Mouse (Mus musculus) forebrain, embryonic 14.5 days (tissue): ENCODE measurements around the gene D330020A13Rik. TPM values are rescaled to one million over a fixed set of nuclear protein-coding genes. Genes with fewer than 3 reads are reported as not detected.

ENCODE experiments used
- polyA plus RNA-seq: library from polyadenylated mRNA; unstranded; fragments of >200 nt; fragmentation: Nextera tagmentation; extraction: Ambion mirVana; gene quantifications from 2 replicates; pipeline ENCODE4 v1.2.1, GENCODE M21; 2014

Gene D330020A13Rik
- polyA plus RNA-seq, 1 experiment from 2014 or later, result not detected

Other genes with a start within 250 kb of the D330020A13Rik start
- not detected in 2 replicates for gene Ninj2, start 201.0 kb upstream of the D330020A13Rik start, polyA plus RNA-seq
- gene B4galnt3, start 195 bp downstream of the D330020A13Rik start, polyA plus RNA-seq, result not detected in 2 replicates
- gene Kdm5a, start 69.8 kb downstream of the D330020A13Rik start, polyA plus RNA-seq, result 41.5 and 46.2 TPM in 2 replicates
- gene Ccdc77, start 70.0 kb downstream of the D330020A13Rik start, polyA plus RNA-seq, result 12.3 and 14.5 TPM in 2 replicates
- 1.1 and 3.5 TPM in 2 replicates for gene Il17ra, start 168.9 kb downstream of the D330020A13Rik start, polyA plus RNA-seq
- 3.0 and 3.5 TPM in 2 replicates for gene Tmem121b, start 199.4 kb downstream of the D330020A13Rik start, polyA plus RNA-seq
- 9.0 and 10.4 TPM in 2 replicates for gene Hdhd5, start 237.0 kb downstream of the D330020A13Rik start, polyA plus RNA-seq